Mouse (Mus musculus): ENCODE data around the gene Gm20388. TPM values are rescaled to one million over a fixed set of nuclear protein-coding genes. Genes with fewer than 3 reads are reported as not detected.

Gene Gm20388
- polyA plus RNA-seq, 1 experiment from 2014 or later = 5.5 TPM

- Histone ChIP-seq H3K9me3 (no peaks in the 10 kb centered on the region), H3K27ac (peak overlapping the region; percentile 62), H3K9ac (no peak overlapping the region; the same call in 1 of the 2 replicates), H3K4me1 (peaks cover 78% of the 10 kb centered on the region), H3K4me3 (no peak overlapping the region), H3K4me2 (no peak overlapping the region; the same call in 1 of the 2 replicates), H3K36me3 (no peaks in the 10 kb centered on the region), H3K27me3 (no peaks in the 10 kb centered on the region)
- 23% methylated on average over 24 of the region's 24 CpGs for WGBS
- no peak; the same call in 1 of the 2 replicates for ATAC-seq (ENCODE audit: borderline replicate concordance, extremely low read depth, low FRiP score, low TSS enrichment)
Measured at GRCm38 (mm10) chr8:122296173-122297001, 2385.7 kb downstream of the Gm20388 start.

DNA sequence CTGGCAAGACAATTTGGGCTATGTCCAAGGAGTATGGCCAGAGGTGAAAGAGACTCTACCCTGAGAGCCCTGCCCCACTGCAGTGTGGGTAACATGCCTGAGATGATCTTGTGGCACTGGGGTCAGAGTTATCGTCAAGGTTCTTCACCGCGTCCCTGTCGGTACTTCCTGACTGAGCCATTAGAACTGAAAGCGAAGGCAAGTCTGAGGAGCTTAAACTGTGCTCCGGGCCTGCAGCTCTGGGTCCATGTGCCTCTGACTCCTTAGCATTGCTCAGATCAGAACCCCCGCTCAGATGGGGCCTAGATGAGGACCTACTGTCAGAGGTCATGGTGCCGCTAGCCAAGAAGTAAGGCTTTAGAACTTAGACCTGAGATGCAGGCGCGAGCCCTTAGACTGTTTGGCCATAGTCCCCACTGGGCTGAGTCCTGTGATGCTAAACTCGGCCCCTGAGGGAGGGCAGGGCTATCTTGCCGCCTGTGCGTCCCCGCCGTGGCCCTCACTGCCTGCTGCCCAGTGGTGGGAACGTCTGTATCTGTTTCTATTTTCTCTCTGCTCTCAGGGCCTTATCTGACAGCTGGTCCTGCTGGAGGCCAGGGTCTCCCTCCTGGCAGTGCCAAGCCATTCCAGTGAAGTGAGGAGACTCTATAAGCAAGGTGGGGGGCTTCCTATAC lies 2389.1 kb downstream of the Gm20388 start:
- H3K4me3 ChIP-seq = no peak overlapping the region
- H3K27me3 ChIP-seq = no peaks in the 10 kb centered on the region
- H3K4me1 ChIP-seq = peaks cover 67% of the 10 kb centered on the region
- no peaks in the 10 kb centered on the region for H3K9me3 ChIP-seq
- WGBS = 63% methylated on average over 16 of the region's 16 CpGs
- no peak for ATAC-seq (ENCODE audit: borderline replicate concordance, extremely low read depth, low FRiP score, low TSS enrichment)
- H3K4me2 ChIP-seq = no peak overlapping the region
- H3K9ac ChIP-seq = no peak overlapping the region
- H3K36me3 ChIP-seq = no peaks in the 10 kb centered on the region
- H3K27ac ChIP-seq = 0 out of 2 replicates have a peak overlapping the region, but pooled peaks have one; percentile 9

- no peak for ATAC-seq (ENCODE audit: borderline replicate concordance, extremely low read depth, low FRiP score, low TSS enrichment)
- WGBS = 74% methylated on average over 13 of the region's 13 CpGs
- Histone ChIP-seq H3K27ac (no peak overlapping the region), H3K4me1 (peaks cover 54% of the 10 kb centered on the region), H3K9me3 (no peaks in the 10 kb centered on the region), H3K4me3 (no peak overlapping the region), H3K4me2 (no peak overlapping the region), H3K9ac (no peak overlapping the region), H3K36me3 (no peaks in the 10 kb centered on the region), H3K27me3 (no peaks in the 10 kb centered on the region)
Measured at GRCm38 (mm10) chr8:122301081-122301480, 2390.4 kb downstream of the Gm20388 start.

GRCm38 (mm10) chr8:122301866-122302265 lies 2391.2 kb downstream of the Gm20388 start:
- Histone ChIP-seq H3K9ac (no peak overlapping the region), H3K4me2 (no peak overlapping the region), H3K36me3 (no peaks in the 10 kb centered on the region), H3K4me1 (peaks cover 46% of the 10 kb centered on the region), H3K27ac (no peak overlapping the region), H3K9me3 (no peaks in the 10 kb centered on the region), H3K4me3 (no peak overlapping the region), H3K27me3 (no peaks in the 10 kb centered on the region)
- 71% methylated on average over 5 of the region's 5 CpGs for WGBS
- ATAC-seq (ENCODE audit: borderline replicate concordance, extremely low read depth, low FRiP score, low TSS enrichment) = no peak

DNA sequence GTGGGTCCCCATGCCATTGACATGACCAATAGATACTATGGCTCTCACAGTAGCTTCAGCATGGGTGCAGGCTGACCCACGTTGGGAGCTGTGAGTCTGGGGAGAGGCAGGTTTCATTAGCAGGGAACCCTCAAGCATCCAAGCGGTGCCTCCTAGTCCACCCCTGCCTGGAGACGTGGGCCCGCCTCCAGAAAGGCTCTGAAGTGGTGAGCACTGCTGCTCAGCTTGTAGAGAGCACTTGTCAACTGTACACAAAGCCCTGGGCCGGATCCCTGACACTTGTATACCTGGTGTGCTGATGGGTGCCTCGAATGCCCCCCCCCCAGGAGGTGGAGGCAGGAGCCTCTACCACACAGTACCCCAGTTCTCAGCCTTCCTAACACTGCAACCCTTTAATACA lies 2392.8 kb downstream of the Gm20388 start:
- peak; percentile 66; the same call in 1 of the 2 replicates for ATAC-seq (ENCODE audit: borderline replicate concordance, extremely low read depth, low FRiP score, low TSS enrichment)
- peak overlapping the region; percentile 48 for H3K27ac ChIP-seq
- peaks cover 35% of the 10 kb centered on the region for H3K4me1 ChIP-seq
- 47% methylated on average over 6 of the region's 6 CpGs for WGBS
- H3K4me2 ChIP-seq = no peak overlapping the region
- no peaks in the 10 kb centered on the region for H3K36me3 ChIP-seq
- H3K4me3 ChIP-seq = no peak overlapping the region
- H3K27me3 ChIP-seq = no peaks in the 10 kb centered on the region
- H3K9me3 ChIP-seq = no peaks in the 10 kb centered on the region
- H3K9ac ChIP-seq = no peak overlapping the region

DNA sequence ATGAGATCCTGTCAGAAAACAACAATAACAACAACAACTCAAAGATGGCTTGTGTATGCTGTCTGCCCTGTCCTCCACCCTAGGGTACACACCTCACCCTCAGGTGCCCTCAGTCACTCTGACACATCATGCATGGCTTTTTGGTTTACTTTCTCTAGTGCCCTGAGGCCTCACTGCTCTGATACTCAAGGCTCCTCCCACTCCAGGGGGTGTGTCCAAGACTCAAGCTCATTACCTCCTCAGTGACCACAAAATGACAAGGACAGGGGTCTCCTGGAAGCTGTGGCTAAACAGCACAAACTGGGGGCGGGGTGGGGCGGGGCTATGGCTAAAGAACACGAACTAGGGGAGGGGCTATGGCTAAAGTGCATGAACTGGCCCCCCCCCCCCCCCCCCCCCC lies 2393.4 kb downstream of the Gm20388 start:
- Histone ChIP-seq H3K27ac (peak overlapping the region; percentile 48; the same call in 1 of the 2 replicates), H3K27me3 (no peaks in the 10 kb centered on the region), H3K4me2 (no peak overlapping the region), H3K4me1 (peaks cover 32% of the 10 kb centered on the region), H3K36me3 (no peaks in the 10 kb centered on the region), H3K9ac (no peak overlapping the region), H3K9me3 (no peaks in the 10 kb centered on the region), H3K4me3 (no peak overlapping the region)
- 22% methylated on average over 3 of the region's 3 CpGs for WGBS
- ATAC-seq (ENCODE audit: borderline replicate concordance, extremely low read depth, low FRiP score, low TSS enrichment) = no peak

DNA sequence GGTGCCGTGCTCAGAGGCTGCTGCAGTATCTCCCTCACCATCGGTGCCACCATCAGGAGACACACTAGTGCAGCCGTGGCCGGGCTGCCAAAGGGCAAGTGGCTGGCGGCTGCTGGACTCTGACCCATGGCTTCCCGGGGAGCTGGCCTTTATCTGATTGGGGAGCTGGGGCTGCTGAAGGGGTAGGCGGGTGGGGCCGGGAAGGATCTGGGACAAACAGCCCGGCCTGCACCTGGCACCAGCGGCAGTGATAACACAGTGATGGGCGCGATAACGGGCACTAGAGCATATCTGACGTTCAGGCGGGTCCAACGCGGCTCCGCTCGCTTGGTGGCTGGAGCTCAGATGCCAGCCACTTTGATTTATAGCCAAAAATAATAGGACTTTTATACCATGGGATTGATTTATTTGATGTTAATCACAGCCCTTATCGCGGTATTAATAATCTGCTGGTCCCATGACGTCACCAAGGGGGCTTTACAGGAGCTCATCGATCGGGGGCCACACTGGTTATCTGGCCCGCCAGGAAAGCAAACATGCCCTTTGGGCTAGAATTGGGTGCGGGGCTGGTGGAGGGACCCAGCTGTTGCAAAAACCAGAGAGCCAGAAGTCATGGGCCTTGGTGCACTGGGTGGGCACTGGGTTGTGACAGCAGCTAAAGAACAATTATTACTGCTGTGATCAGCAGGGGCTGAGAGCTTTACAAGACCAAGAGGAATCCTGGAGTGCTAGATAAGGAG lies 2396.2 kb downstream of the Gm20388 start:
- Histone ChIP-seq H3K9me3 (no peaks in the 10 kb centered on the region), H3K4me3 (no peak overlapping the region), H3K36me3 (no peaks in the 10 kb centered on the region), H3K9ac (no peak overlapping the region), H3K27me3 (no peaks in the 10 kb centered on the region), H3K4me2 (no peak overlapping the region), H3K4me1 (peaks cover 27% of the 10 kb centered on the region), H3K27ac (no peak overlapping the region)
- ATAC-seq (ENCODE audit: borderline replicate concordance, extremely low read depth, low FRiP score, low TSS enrichment) = no peak
- WGBS = 74% methylated on average over 26 of the region's 26 CpGs

DNA sequence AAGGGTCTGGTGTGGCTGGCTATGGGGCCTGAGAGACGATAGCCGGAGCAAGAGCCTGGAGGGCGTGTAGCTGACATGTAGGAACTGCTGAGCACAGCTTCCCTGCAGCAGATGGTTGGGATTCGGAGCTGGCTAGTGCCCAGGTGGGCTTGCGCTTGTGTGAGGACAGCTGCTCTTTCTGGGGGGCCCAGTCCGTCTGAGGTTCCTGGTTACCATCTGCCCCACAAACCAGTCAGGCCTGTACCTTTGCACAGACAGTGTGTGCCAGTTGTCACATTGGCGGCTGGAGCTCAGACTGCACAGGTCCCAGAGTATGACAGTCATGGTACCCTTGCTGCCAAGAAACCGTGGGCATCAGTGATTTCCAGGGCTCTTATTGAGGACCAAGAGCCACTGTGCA lies 2397.2 kb downstream of the Gm20388 start:
- no peaks in the 10 kb centered on the region for H3K9me3 ChIP-seq
- peaks cover 26% of the 10 kb centered on the region for H3K4me1 ChIP-seq
- no peaks in the 10 kb centered on the region for H3K36me3 ChIP-seq
- H3K4me2 ChIP-seq = no peak overlapping the region
- H3K4me3 ChIP-seq = no peak overlapping the region
- H3K9ac ChIP-seq = no peak overlapping the region
- WGBS = 90% methylated on average over 8 of the region's 8 CpGs
- H3K27me3 ChIP-seq = no peaks in the 10 kb centered on the region
- H3K27ac ChIP-seq = no peak overlapping the region
- no peak for ATAC-seq (ENCODE audit: borderline replicate concordance, extremely low read depth, low FRiP score, low TSS enrichment)

DNA sequence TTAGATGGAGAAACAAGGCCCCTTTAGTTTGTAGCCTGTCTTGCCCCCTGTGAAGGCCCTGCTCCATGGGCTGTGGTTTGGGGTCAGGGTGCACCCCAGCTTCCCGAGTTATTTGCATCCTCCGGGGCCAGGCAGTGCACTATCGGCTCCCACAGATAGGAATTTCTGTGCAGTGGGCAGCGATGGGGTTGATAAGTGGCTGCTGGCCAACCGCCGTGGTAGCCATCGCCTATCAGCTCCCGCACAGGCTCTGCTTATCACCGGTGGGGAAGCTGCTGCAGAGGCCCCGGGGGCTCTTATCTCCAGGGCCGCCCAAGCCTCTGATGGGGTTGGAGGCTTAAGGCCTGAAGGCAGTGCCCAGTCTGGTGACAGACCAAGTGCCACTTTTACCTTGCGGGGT lies 2398.6 kb downstream of the Gm20388 start:
- Histone ChIP-seq H3K4me1 (peaks cover 23% of the 10 kb centered on the region), H3K27ac (no peak overlapping the region), H3K27me3 (no peaks in the 10 kb centered on the region), H3K4me3 (no peak overlapping the region), H3K4me2 (no peak overlapping the region), H3K9ac (no peak overlapping the region), H3K9me3 (no peaks in the 10 kb centered on the region), H3K36me3 (no peaks in the 10 kb centered on the region)
- peak; percentile 37; the same call in 1 of the 2 replicates for ATAC-seq (ENCODE audit: borderline replicate concordance, extremely low read depth, low FRiP score, low TSS enrichment)
- WGBS = 24% methylated on average over 12 of the region's 12 CpGs

DNA sequence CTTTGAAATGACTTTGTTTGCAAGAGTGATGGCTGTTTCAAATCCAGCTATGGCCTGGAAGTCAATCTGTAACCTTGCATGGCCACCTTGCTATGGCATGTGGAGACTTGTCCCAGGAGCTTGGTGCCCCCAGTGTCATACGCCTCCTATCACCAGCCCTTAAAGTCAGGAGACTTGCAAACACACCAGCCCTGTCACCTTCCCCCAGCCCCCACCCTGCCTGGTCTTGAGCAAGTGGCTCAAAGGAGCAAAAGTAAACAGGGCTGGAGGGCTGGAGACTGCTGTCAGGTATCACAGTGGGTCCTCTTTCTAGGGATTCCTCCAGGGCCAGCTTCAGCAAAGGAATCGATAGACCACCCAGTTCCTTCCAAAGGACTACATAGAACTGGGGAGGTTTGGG lies 2400.5 kb downstream of the Gm20388 start:
- Histone ChIP-seq H3K9ac (no peak overlapping the region), H3K27ac (no peak overlapping the region), H3K36me3 (no peaks in the 10 kb centered on the region), H3K27me3 (no peaks in the 10 kb centered on the region), H3K4me1 (peaks cover 28% of the 10 kb centered on the region), H3K4me2 (no peak overlapping the region), H3K9me3 (no peaks in the 10 kb centered on the region), H3K4me3 (no peak overlapping the region)
- 59% methylated on average over 2 of the region's 2 CpGs for WGBS
- ATAC-seq (ENCODE audit: borderline replicate concordance, extremely low read depth, low FRiP score, low TSS enrichment) = no peak

DNA sequence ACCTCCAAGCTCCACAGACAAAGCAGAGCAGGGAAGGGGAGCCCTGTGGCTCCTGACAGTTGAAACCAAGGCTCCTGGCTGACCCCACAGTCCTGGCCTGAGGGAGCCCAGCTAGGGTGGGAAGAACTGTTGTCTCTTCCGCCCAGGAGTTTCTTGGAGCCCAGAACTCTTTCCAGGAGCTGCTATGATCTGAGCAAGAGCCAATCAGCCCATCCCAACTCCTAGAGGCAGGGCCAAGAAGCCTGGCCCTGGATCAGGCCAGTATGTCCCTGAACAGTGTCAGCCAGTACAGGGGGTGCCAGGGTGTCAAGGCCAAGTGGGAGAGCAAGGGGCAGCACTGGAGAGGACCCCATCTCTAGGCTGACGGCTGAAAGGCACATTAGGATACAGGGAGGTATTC lies 2401.9 kb downstream of the Gm20388 start:
- no peaks in the 10 kb centered on the region for H3K9me3 ChIP-seq
- 69% methylated on average over 2 of the region's 2 CpGs for WGBS
- H3K27ac ChIP-seq = no peak overlapping the region
- no peak overlapping the region for H3K4me3 ChIP-seq
- no peak for ATAC-seq (ENCODE audit: borderline replicate concordance, extremely low read depth, low FRiP score, low TSS enrichment)
- H3K4me2 ChIP-seq = no peak overlapping the region
- H3K4me1 ChIP-seq = peaks cover 28% of the 10 kb centered on the region
- H3K36me3 ChIP-seq = no peaks in the 10 kb centered on the region
- no peaks in the 10 kb centered on the region for H3K27me3 ChIP-seq
- H3K9ac ChIP-seq = no peak overlapping the region

All from lung, embryonic 15.5 days (tissue).